8 mouse cellular contexts compared by ENCODE assay signal in genomic region chr7:141192776-141193347, GRCm38 (mm10). TPM values are rescaled to one million over a fixed set of nuclear protein-coding genes. Genes with fewer than 3 reads are reported as not detected.
DNase-seq lines count a peak whose midpoint lies in the region; ATAC-seq lines count a peak whose summit lies in the region.

No protein-coding gene starts in this region.

- H3K36me3 ChIP-seq in heart, embryonic 12.5 days = peaks cover 37% of the 10 kb centered on the region
- peaks cover 38% of the 10 kb centered on the region for H3K36me3 ChIP-seq in hindbrain, embryonic 13.5 days

- no peaks in the 10 kb centered on the region for H3K9me3 ChIP-seq in heart, embryonic 12.5 days (replicated peaks)
- H3K9me3 ChIP-seq in hindbrain, embryonic 13.5 days = no peaks in the 10 kb centered on the region

- intact Hi-C loops in heart, postnatal 10 days (cut with DNase I) = loop anchor here (5.0 kb wide), 2 partner anchors 246 to 336 kb away; partner anchors contain the start of genes Bet1l, Gm45785 and Ric8a

- peak overlapping the region; percentile 93 for H3K4me2 ChIP-seq in heart, embryonic 12.5 days
- H3K4me2 ChIP-seq in hindbrain, embryonic 13.5 days = peak overlapping the region; percentile 97

- H3K4me3 ChIP-seq in heart, embryonic 12.5 days = peak overlapping the region; percentile 89
- peak overlapping the region; percentile 91 for H3K4me3 ChIP-seq in hindbrain, embryonic 13.5 days

- no peaks in the 10 kb centered on the region for H3K27me3 ChIP-seq in heart, embryonic 12.5 days (replicated peaks)
- H3K27me3 ChIP-seq in hindbrain, embryonic 13.5 days = no peaks in the 10 kb centered on the region

- peaks cover 33% of the 10 kb centered on the region for H3K4me1 ChIP-seq in heart, embryonic 12.5 days (replicated peaks)
- H3K4me1 ChIP-seq in hindbrain, embryonic 13.5 days (replicated peaks) = peaks cover 35% of the 10 kb centered on the region

- no peak for ATAC-seq in heart, embryonic 12.5 days (ENCODE audit: insufficient number of reproducible peaks, low FRiP score)
- ATAC-seq in hindbrain, embryonic 13.5 days (ENCODE audit: low FRiP score) = no peak

- H3K27ac ChIP-seq in heart, embryonic 12.5 days (ENCODE audit: poor library complexity, severe bottlenecking) = peak overlapping the region; percentile 65
- H3K27ac ChIP-seq in hindbrain, embryonic 13.5 days = peak overlapping the region; percentile 87

- peak overlapping the region; percentile 98 for H3K9ac ChIP-seq in heart, embryonic 12.5 days
- H3K9ac ChIP-seq in hindbrain, embryonic 13.5 days = peak overlapping the region; percentile 96

- WGBS in heart, embryonic 12.5 days = 26% methylated on average over 12 of the region's 12 CpGs
- WGBS in hindbrain, embryonic 13.5 days = 26% methylated on average over 12 of the region's 12 CpGs

- DNase-seq in heart, postnatal 10 days = no peak
- DNase-seq in R1 (ENCODE audit: low read depth, low spot score) = peak; percentile 39
- DNase-seq in lung, postnatal 10 days = peak; percentile 60
- DNase-seq in adrenal gland, postnatal 4 days (ENCODE audit: low spot score in 2 of 2) = no peak
- no peak for DNase-seq in ovary, postnatal 36 days (ENCODE audit: low spot score)
- no peak for DNase-seq in embryo, embryonic 10.5 days (ENCODE audit: low spot score)

RNA-seq across cellular contexts. Expression of gene Hras, which starts 0.9 kb away (rescaled TPM):
- 74.1 and 78.2 TPM in 2 replicates for polyA plus RNA-seq in heart, embryonic 12.5 days (2016; fragmentation: Nextera tagmentation; extraction: Ambion mirVana)
- total RNA-seq in heart, postnatal 10 days (2021) = 100 to 1,000 TPM; 102 to 114 TPM
- polyA plus RNA-seq in hindbrain, embryonic 13.5 days (2015; fragmentation: Nextera tagmentation; extraction: Ambion mirVana) = 109 and 118 TPM in 2 replicates
- 10 to 100 TPM; 88.5 to 96.4 TPM for total RNA-seq in adrenal gland, postnatal 4 days (2021)

RNA-seq across cellular contexts. Expression of gene Lrrc56, which starts 1.1 kb away (rescaled TPM):
- polyA plus RNA-seq in heart, embryonic 12.5 days (2016; fragmentation: Nextera tagmentation; extraction: Ambion mirVana) = 2.5 and 3.5 TPM in 2 replicates
- 1 to 10 TPM; 3.3 to 4.0 TPM for total RNA-seq in heart, postnatal 10 days (2021)
- polyA plus RNA-seq in hindbrain, embryonic 13.5 days (2015; fragmentation: Nextera tagmentation; extraction: Ambion mirVana) = 10.3 and 11.2 TPM in 2 replicates
- total RNA-seq in adrenal gland, postnatal 4 days (2021) = 1 to 10 TPM; 8.8 to 9.9 TPM

RNA-seq across cellular contexts. Expression of gene Rnh1, which starts 20.2 kb away (rescaled TPM):
- polyA plus RNA-seq in heart, embryonic 12.5 days (2016; fragmentation: Nextera tagmentation; extraction: Ambion mirVana) = 82.4 and 88.2 TPM in 2 replicates
- 10 to 100 TPM; 72.9 to 75.3 TPM for total RNA-seq in heart, postnatal 10 days (2021)
- polyA plus RNA-seq in hindbrain, embryonic 13.5 days (2015; fragmentation: Nextera tagmentation; extraction: Ambion mirVana) = 51.1 and 53.5 TPM in 2 replicates
- total RNA-seq in adrenal gland, postnatal 4 days (2021) = 100 to 1,000 TPM; 179 to 186 TPM

RNA-seq across cellular contexts. Expression of gene Lmntd2, which starts 21.0 kb away (rescaled TPM):
- 1.3 and 1.4 TPM in 2 replicates for polyA plus RNA-seq in heart, embryonic 12.5 days (2016; fragmentation: Nextera tagmentation; extraction: Ambion mirVana)
- total RNA-seq in heart, postnatal 10 days (2021) = not detected
- polyA plus RNA-seq in hindbrain, embryonic 13.5 days (2015; fragmentation: Nextera tagmentation; extraction: Ambion mirVana) = 1.2 and 1.8 TPM in 2 replicates
- 1 to 10 TPM in 1 of 2 experiments, under 1 TPM in 1; 0.82 to 1.0 TPM for total RNA-seq in adrenal gland, postnatal 4 days (2021)

RNA-seq across cellular contexts. Expression of gene Rassf7, which starts 22.8 kb away (rescaled TPM):
- polyA plus RNA-seq in heart, embryonic 12.5 days (2016; fragmentation: Nextera tagmentation; extraction: Ambion mirVana) = 12.9 and 16.2 TPM in 2 replicates
- total RNA-seq in heart, postnatal 10 days (2021) = 1 to 10 TPM; 1.9 to 4.9 TPM
- polyA plus RNA-seq in hindbrain, embryonic 13.5 days (2015; fragmentation: Nextera tagmentation; extraction: Ambion mirVana) = 27.4 and 32.9 TPM in 2 replicates
- 10 to 100 TPM; 14.7 to 15.1 TPM for total RNA-seq in adrenal gland, postnatal 4 days (2021)

Comparison
In these comparisons a context has a peak if more than half of its experiments do, and no peak if none do; other contexts are left out.
1. DNase-seq: peak in R1 (single experiment) and lung, postnatal 10 days (single experiment); none in heart, postnatal 10 days (0 of 2), adrenal gland, postnatal 4 days (0 of 2), ovary, postnatal 36 days (single experiment) and embryo, embryonic 10.5 days (single experiment).